Mouse (Mus musculus): ENCODE measurements at regions not wholly inside any gene's neighbourhood (a gene's known extent, or its start where the extent isn't known, plus 50 kb on each side); places are given as distances from the start of the nearest gene placed in this dataset.
A peak's percentile ranks its signal among the peaks of the same experiment; 100 is the strongest.

GRCm38 (mm10) chr15:51256681-51257080 is 2628.0 kb upstream of the Gm7489 start:
- no peak for DNase-seq (ENCODE audit: low spot score)

GRCm38 (mm10) chr15:51264599-51265163 is 2620.0 kb upstream of the Gm7489 start:
- no peak for DNase-seq (ENCODE audit: low spot score)

GRCm38 (mm10) chr15:51265971-51266370 is 2618.7 kb upstream of the Gm7489 start:
- DNase-seq (ENCODE audit: low spot score), result no peak

- no peak for DNase-seq (ENCODE audit: low spot score)
Measured at GRCm38 (mm10) chr15:51271632-51272312, 2612.9 kb upstream of the Gm7489 start.

- no peak for DNase-seq (ENCODE audit: low spot score)
Measured at GRCm38 (mm10) chr15:51285334-51285733, 2599.4 kb upstream of the Gm7489 start.

GRCm38 (mm10) chr15:51286352-51286751 is 2598.4 kb upstream of the Gm7489 start:
- no peak for DNase-seq (ENCODE audit: low spot score)

- no peak for DNase-seq (ENCODE audit: low spot score)
Measured at GRCm38 (mm10) chr15:51288911-51289432, 2595.7 kb upstream of the Gm7489 start.

GRCm38 (mm10) chr15:51289916-51290315 is 2594.8 kb upstream of the Gm7489 start:
- no peak for DNase-seq (ENCODE audit: low spot score)

GRCm38 (mm10) chr15:51291183-51291582 is 2593.5 kb upstream of the Gm7489 start:
- DNase-seq (ENCODE audit: low spot score), result no peak

- no peak for DNase-seq (ENCODE audit: low spot score)
Measured at GRCm38 (mm10) chr15:51296841-51297240, 2587.9 kb upstream of the Gm7489 start.

GRCm38 (mm10) chr15:51318072-51318471 is 2566.6 kb upstream of the Gm7489 start:
- DNase-seq (ENCODE audit: low spot score), result no peak

GRCm38 (mm10) chr15:51318760-51319159 is 2565.9 kb upstream of the Gm7489 start:
- DNase-seq (ENCODE audit: low spot score), result no peak

GRCm38 (mm10) chr15:51320366-51320894 is 2564.3 kb upstream of the Gm7489 start:
- no peak for DNase-seq (ENCODE audit: low spot score)

GRCm38 (mm10) chr15:51323284-51323683 is 2561.4 kb upstream of the Gm7489 start:
- DNase-seq (ENCODE audit: low spot score), result no peak

GRCm38 (mm10) chr15:51324211-51324610 is 2560.5 kb upstream of the Gm7489 start:
- DNase-seq (ENCODE audit: low spot score), result no peak

GRCm38 (mm10) chr15:51327702-51328101 is 2557.0 kb upstream of the Gm7489 start:
- DNase-seq (ENCODE audit: low spot score), result no peak

GRCm38 (mm10) chr15:51336441-51336840 is 2548.3 kb upstream of the Gm7489 start:
- no peak for DNase-seq (ENCODE audit: low spot score)

- DNase-seq (ENCODE audit: low spot score), result no peak
Measured at GRCm38 (mm10) chr15:51346301-51346700, 2538.4 kb upstream of the Gm7489 start.

- peak; percentile 19 for DNase-seq (ENCODE audit: low spot score)
Measured at GRCm38 (mm10) chr15:51363391-51363790, 2521.3 kb upstream of the Gm7489 start.

- no peak for DNase-seq (ENCODE audit: low spot score)
Measured at GRCm38 (mm10) chr15:51371162-51371561, 2513.5 kb upstream of the Gm7489 start.

- no peak for DNase-seq (ENCODE audit: low spot score)
Measured at GRCm38 (mm10) chr15:51390383-51390782, 2494.3 kb upstream of the Gm7489 start.

GRCm38 (mm10) chr15:51391352-51391751 is 2493.4 kb upstream of the Gm7489 start:
- no peak for DNase-seq (ENCODE audit: low spot score)
